Mouse (Mus musculus): ENCODE measurements around the gene Slc51b.

GRCm38 (mm10) chr9:65435211-65435610, 12.5 kb upstream of the Slc51b start:
- TF ChIP-seq CTCF (IDR thresholded peaks at IDR 0.05; ENCODE audit: low read depth, low read length) (no peak), GATA1 (IDR thresholded peaks at IDR 0.05; ENCODE audit: borderline replicate concordance, low read length) (no peak), TAL1 (conservative IDR thresholded peaks at IDR 0.05; ENCODE audit: low read depth, low read length) (no peak)

Measured in G1E (cell line).